Mouse (Mus musculus) CH12.LX (cell line): ENCODE data around the gene Megf8. TPM values are rescaled to one million over a fixed set of nuclear protein-coding genes. Genes with fewer than 3 reads are reported as not detected.

Source experiments
- DNase-seq: peaks from one replicate; pipeline ENCODE4 v3.0.0-alpha.2; 2013; ENCODE audit errors: extremely low read depth
- H3K27ac ChIP-seq: 2 replicates; pipeline ENCODE4 v1.5.1; 2012; ENCODE audit warnings: low read depth, mild to moderate bottlenecking, control low read depth, moderate library complexity; ENCODE audit not compliant: insufficient read depth
- H3K27me3 ChIP-seq: replicated peaks from 2 replicates; pipeline ENCODE3; 2012; ENCODE audit warnings: inconsistent platforms
- H3K36me3 ChIP-seq, 2 experiments: replicated peaks in 1 of 2; 2 replicates each; pipeline versions ENCODE3 to v1.6.1; 2012; ENCODE audit warnings: inconsistent platforms in 1 of 2, low read length in 1 of 2, mild to moderate bottlenecking in 1 of 2, mixed read lengths in 1 of 2, moderate library complexity in 1 of 2; ENCODE audit not compliant: control insufficient read depth in 1 of 2, insufficient read depth in 1 of 2
- H3K4me1 ChIP-seq, 2 experiments: 2 replicates each; pipeline ENCODE4 v1.6.1; 2012; ENCODE audit warnings: inconsistent platforms in 1 of 2, moderate library complexity in 1 of 2; ENCODE audit not compliant: insufficient read depth in 2 of 2, control insufficient read depth in 1 of 2
- H3K4me2 ChIP-seq: 2 replicates; pipeline ENCODE4 v1.6.1; 2012; ENCODE audit warnings: low read depth, mild to moderate bottlenecking, control low read depth; ENCODE audit not compliant: poor library complexity, insufficient read depth, severe bottlenecking
- H3K4me3 ChIP-seq, 3 experiments: fragments of 150-350 bp in 1 of 3; sonication (generic) in 1 of 3; replicated peaks in 1 of 3; 2 replicates each; pipeline versions ENCODE3 to v1.5.1; 2011 to 2012; ENCODE audit warnings: low read depth in 2 of 3, low read length in 2 of 3, mild to moderate bottlenecking in 2 of 3, moderate library complexity in 2 of 3, control low read depth in 1 of 3, improper control_type of control experiment in 1 of 3, inconsistent platforms in 1 of 3, mixed read lengths in 1 of 3; ENCODE audit not compliant: poor library complexity in 1 of 3
- H3K79me2 ChIP-seq: replicated peaks from 2 replicates; pipeline ENCODE4 v1.6.1; 2012; ENCODE audit warnings: mild to moderate bottlenecking, moderate library complexity; ENCODE audit not compliant: control insufficient read depth, poor library complexity, insufficient read depth, severe bottlenecking; ENCODE audit errors: extremely low read depth
- H3K9ac ChIP-seq: 2 replicates; pipeline ENCODE4 v1.6.1; 2012; ENCODE audit warnings: low read depth, mild to moderate bottlenecking, control low read depth, moderate library complexity; ENCODE audit not compliant: insufficient read depth
- H3K9me3 ChIP-seq: replicated peaks from 2 replicates; pipeline ENCODE3; 2012; ENCODE audit warnings: low read length, inconsistent platforms, mixed read lengths
- BHLHE40 ChIP-seq: IDR thresholded peaks from 2 replicates; pipeline ENCODE4 v1.6.1; 2011; ENCODE audit warnings: mild to moderate bottlenecking, low read depth, low read length, improper control_type of control experiment
- CHD1 ChIP-seq: IDR thresholded peaks from 2 replicates; pipeline ENCODE4 v1.6.1; 2012; ENCODE audit warnings: low read depth, low read length, improper control_type of control experiment, inconsistent platforms
- CTCF ChIP-seq, 2 experiments: IDR thresholded peaks in 1 of 2; conservative IDR thresholded peaks in 1 of 2; 2 replicates each; pipeline ENCODE4 v1.5.1; 2011 to 2012; ENCODE audit warnings: low read depth in 2 of 2, low read length in 2 of 2, improper control_type of control experiment in 1 of 2, inconsistent platforms in 1 of 2, mild to moderate bottlenecking in 1 of 2, moderate library complexity in 1 of 2
- E2F4 ChIP-seq: IDR thresholded peaks from 2 replicates; pipeline ENCODE4 v1.6.1; 2011; ENCODE audit warnings: low read depth, low read length, improper control_type of control experiment; ENCODE audit not compliant: insufficient replicate concordance
- ELF1 ChIP-seq: IDR thresholded peaks from 2 replicates; pipeline ENCODE4 v1.6.1; 2014; ENCODE audit warnings: low read depth, mild to moderate bottlenecking, inconsistent platforms, low read length, improper control_type of control experiment
- ETS1 ChIP-seq: conservative IDR thresholded peaks from 2 replicates; pipeline ENCODE4 v1.6.1; 2012; ENCODE audit warnings: low read depth, mild to moderate bottlenecking, inconsistent platforms, low read length, improper control_type of control experiment, moderate library complexity
- GABPA ChIP-seq: IDR thresholded peaks from 2 replicates; pipeline ENCODE4 v1.6.1; 2012; ENCODE audit warnings: low read depth, low read length, improper control_type of control experiment, inconsistent platforms; ENCODE audit not compliant: insufficient replicate concordance
- HCFC1 ChIP-seq: IDR thresholded peaks from 2 replicates; pipeline ENCODE4 v1.6.1; 2012; ENCODE audit warnings: low read depth, mild to moderate bottlenecking, inconsistent platforms, low read length, improper control_type of control experiment
- IRF4 ChIP-seq: IDR thresholded peaks from 2 replicates; pipeline ENCODE4 v1.6.1; 2014; ENCODE audit warnings: low read depth, mild to moderate bottlenecking, inconsistent platforms, low read length, improper control_type of control experiment
- JUN ChIP-seq: IDR thresholded peaks from 2 replicates; pipeline ENCODE4 v1.6.1; 2011; ENCODE audit warnings: low read depth, mild to moderate bottlenecking, low read length, improper control_type of control experiment, moderate library complexity; ENCODE audit not compliant: insufficient read depth
- JUND ChIP-seq: conservative IDR thresholded peaks from 2 replicates; pipeline ENCODE4 v1.6.1; 2011; ENCODE audit warnings: low read depth, low read length, improper control_type of control experiment
- KAT2A ChIP-seq: IDR thresholded peaks from 2 replicates; pipeline ENCODE4 v1.6.1; 2012; ENCODE audit warnings: low read length, improper control_type of control experiment, inconsistent platforms; ENCODE audit not compliant: insufficient replicate concordance
- MAFK ChIP-seq: IDR thresholded peaks from 2 replicates; pipeline ENCODE4 v1.6.1; 2011; ENCODE audit warnings: low read length, improper control_type of control experiment; ENCODE audit not compliant: insufficient replicate concordance
- MAZ ChIP-seq: IDR thresholded peaks from 2 replicates; pipeline ENCODE4 v1.6.1; 2012; ENCODE audit warnings: low read depth, mild to moderate bottlenecking, inconsistent platforms, low read length, improper control_type of control experiment, moderate library complexity
- MXI1 ChIP-seq: IDR thresholded peaks from 2 replicates; pipeline ENCODE4 v1.6.1; 2011; ENCODE audit warnings: mild to moderate bottlenecking, low read depth, low read length, improper control_type of control experiment
- MYC ChIP-seq: IDR thresholded peaks from 2 replicates; pipeline ENCODE4 v1.6.1; 2011; ENCODE audit warnings: low read depth, mild to moderate bottlenecking, improper control_type of control experiment, low read length
- NELFE ChIP-seq: IDR thresholded peaks from 2 replicates; pipeline ENCODE4 v1.6.1; 2011; ENCODE audit warnings: low read depth, low read length, improper control_type of control experiment
- NRF1 ChIP-seq: IDR thresholded peaks from 2 replicates; pipeline ENCODE4 v1.6.1; 2014; ENCODE audit warnings: low read depth, mild to moderate bottlenecking, inconsistent platforms, low read length, improper control_type of control experiment, moderate library complexity
- PAX5 ChIP-seq: IDR thresholded peaks from 2 replicates; pipeline ENCODE4 v1.6.1; 2012; ENCODE audit warnings: low read length, inconsistent platforms, mixed read lengths
- POLR2A ChIP-seq: IDR thresholded peaks from 2 replicates; pipeline ENCODE4 v1.6.1; 2011; ENCODE audit warnings: low read depth, mild to moderate bottlenecking, improper control_type of control experiment, low read length
- POLR2AphosphoS2 ChIP-seq: IDR thresholded peaks from 2 replicates; pipeline ENCODE4 v1.6.1; 2011; ENCODE audit warnings: low read depth, low read length, improper control_type of control experiment
- RAD21 ChIP-seq: IDR thresholded peaks from 2 replicates; pipeline ENCODE4 v1.6.1; 2011; ENCODE audit warnings: low read depth, mild to moderate bottlenecking, low read length, improper control_type of control experiment, moderate library complexity
- RCOR1 ChIP-seq: conservative IDR thresholded peaks from 2 replicates; pipeline ENCODE4 v1.6.1; 2012; ENCODE audit warnings: low read depth, mild to moderate bottlenecking, inconsistent platforms, low read length, improper control_type of control experiment
- SIN3A ChIP-seq: IDR thresholded peaks from 2 replicates; pipeline ENCODE4 v1.6.1; 2012; ENCODE audit warnings: low read length, improper control_type of control experiment, inconsistent platforms
- SMC3 ChIP-seq: IDR thresholded peaks from 2 replicates; pipeline ENCODE4 v1.6.1; 2011; ENCODE audit warnings: low read depth, low read length, improper control_type of control experiment
- TBP ChIP-seq: conservative IDR thresholded peaks from 2 replicates; pipeline ENCODE4 v1.6.1; 2011; ENCODE audit warnings: low read depth, low read length, improper control_type of control experiment
- UBTF ChIP-seq: IDR thresholded peaks from 2 replicates; pipeline ENCODE4 v1.6.1; 2012; ENCODE audit warnings: low read depth, mild to moderate bottlenecking, inconsistent platforms, low read length, improper control_type of control experiment, moderate library complexity
- USF1 ChIP-seq: IDR thresholded peaks from 2 replicates; pipeline ENCODE4 v1.6.1; 2014; ENCODE audit warnings: low read depth, mild to moderate bottlenecking, inconsistent platforms, low read length, improper control_type of control experiment
- ZKSCAN1 ChIP-seq: IDR thresholded peaks from 2 replicates; pipeline ENCODE4 v1.6.1; 2012; ENCODE audit warnings: low read depth, inconsistent platforms, low read length, improper control_type of control experiment, borderline replicate concordance
- ZMIZ1 ChIP-seq: IDR thresholded peaks from 2 replicates; pipeline ENCODE4 v1.6.1; 2012; ENCODE audit warnings: low read depth, mild to moderate bottlenecking, inconsistent platforms, low read length, improper control_type of control experiment
- ZNF384 ChIP-seq: IDR thresholded peaks from 2 replicates; pipeline ENCODE4 v1.6.1; 2012; ENCODE audit warnings: low read depth, low read length, improper control_type of control experiment, inconsistent platforms
- dilution Hi-C: fragments of 300-500 bp; cut with MboI; formaldehyde crosslinking; loops from 2 replicates; pipeline ENCODE4 v1.14.3; 2020; ENCODE audit warnings: low sequenced_read_pairs; ENCODE audit not compliant: extremely low pct_unique_long_range_greater_than_20kb, extremely low pct_ligation_motif_present
- in situ Hi-C: fragments of 300-500 bp; cut with MboI; formaldehyde crosslinking; loops from 3 replicates; pipeline ENCODE4 v1.14.3; 2019; ENCODE audit warnings: low sequenced_read_pairs, low pct_ligation_motif_present, low pct_unique_long_range_greater_than_20kb, mixed read lengths
- polyA plus RNA-seq: library from polyadenylated mRNA; unstranded; fragments of >175 nt; gene quantifications from 2 replicates; pipeline ENCODE4 v1.2.1, GENCODE M21; 2012; ENCODE audit warnings: low read depth; ENCODE audit not compliant: insufficient read length
- total RNA-seq, 2 experiments: library from RNA; depleted of rRNA; stranded (reverse); fragments of 300-350 nt in 1 of 2; fragments of >200 nt in 1 of 2; gene quantifications; 2 replicates each; pipeline ENCODE4 v1.2.3; 2012 to 2014

The Megf8 gene
- total and polyA plus RNA-seq, 3 experiments: 0.62 to 1.7 (median 1.2) TPM

DNA sequence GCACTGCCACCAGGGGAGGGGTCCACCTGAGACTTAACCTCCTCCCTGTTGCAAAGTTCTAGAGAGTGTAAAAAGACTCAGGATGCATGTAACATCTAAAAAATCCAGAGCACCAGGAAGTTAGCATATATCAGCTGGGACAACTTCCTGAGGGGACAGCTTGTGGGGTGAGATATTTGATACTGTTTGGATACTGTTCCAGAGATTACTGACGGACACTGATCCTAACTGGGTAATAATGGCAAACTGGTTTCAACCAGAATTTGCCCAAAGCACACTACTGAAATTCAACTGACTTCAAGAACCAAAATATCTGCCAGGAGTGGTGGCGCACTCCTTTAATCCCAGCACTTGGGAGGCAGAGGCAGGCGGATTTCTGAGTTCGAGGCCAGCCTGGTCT, 22.5 kb upstream of the Megf8 start:
- TF ChIP-seq E2F4: no peak
- no peak for TF ChIP-seq TBP
- TF ChIP-seq POLR2AphosphoS2: no peak
- no peak for TF ChIP-seq ETS1
- no peak for TF ChIP-seq MXI1
- no peak for TF ChIP-seq USF1
- no peak for TF ChIP-seq RAD21
- no peak for TF ChIP-seq IRF4
- no peak for TF ChIP-seq UBTF
- TF ChIP-seq PAX5: no peak
- TF ChIP-seq JUN: no peak
- no peak for TF ChIP-seq CHD1
- no peak for TF ChIP-seq SIN3A
- TF ChIP-seq NELFE: no peak
- no peak for TF ChIP-seq MAFK
- TF ChIP-seq HCFC1: no peak
- no peak for TF ChIP-seq MAZ
- Histone ChIP-seq H3K4me3 (no peak overlapping the region), H3K36me3 (peaks cover 49 to 51% of the 10 kb centered on the region in 2 experiments), H3K4me2 (no peak overlapping the region), H3K27ac (no peak overlapping the region), H3K79me2 (no peaks in the 10 kb centered on the region), H3K27me3 (no peaks in the 10 kb centered on the region), H3K9ac (no peak overlapping the region), H3K9me3 (peaks cover 4% of the 10 kb centered on the region), H3K4me1 (peaks cover 17 to 54% of the 10 kb centered on the region in 2 experiments)
- no peak for DNase-seq
- dilution Hi-C loops: no loop called here
- in situ Hi-C loops: no loop called here

DNA sequence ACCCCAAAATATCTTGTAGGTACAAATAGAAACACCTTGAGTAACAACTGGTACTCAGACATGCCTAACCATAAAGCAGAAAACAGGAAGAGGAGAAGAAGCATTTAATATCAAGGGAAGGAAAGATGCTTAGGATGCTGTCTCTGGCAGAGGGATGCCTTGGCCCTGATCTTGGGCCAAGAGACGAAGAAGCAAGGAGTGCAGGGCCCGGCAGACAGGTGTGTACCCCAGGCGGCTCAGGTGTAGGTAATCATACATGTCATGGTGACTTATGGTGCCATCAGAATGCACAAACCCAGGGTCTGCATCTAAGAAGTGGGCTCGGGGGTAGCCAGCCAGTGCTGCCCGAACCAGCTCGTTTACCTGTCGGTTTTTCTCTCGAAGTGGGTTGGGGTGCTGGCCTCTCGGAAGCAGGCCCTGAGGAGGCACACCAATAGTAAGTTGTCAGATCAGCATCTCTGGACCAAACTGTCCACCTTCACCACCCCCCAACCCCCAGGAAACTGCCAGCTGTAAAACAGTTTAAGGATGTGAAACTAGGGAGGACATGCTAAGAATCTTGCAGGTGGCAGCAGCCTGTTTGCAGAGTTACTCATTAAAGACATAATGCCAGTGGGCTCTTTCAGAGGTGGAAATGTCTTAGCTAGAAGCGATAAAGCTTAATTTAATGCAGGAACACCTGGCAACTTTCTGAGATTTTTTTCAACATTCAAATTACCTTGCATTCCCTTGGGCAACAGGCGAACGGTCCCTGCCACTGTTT, 21.8 kb upstream of the Megf8 start:
- peak; percentile 67 for DNase-seq
- dilution Hi-C loops: no loop called here
- Histone ChIP-seq H3K9me3 (no peaks in the 10 kb centered on the region), H3K27ac (peak overlapping the region; percentile 17; the same call in 1 of the 2 replicates), H3K4me2 (peak overlapping the region; percentile 9; the same call in 1 of the 2 replicates), H3K4me1 (peaks cover 17 to 54% of the 10 kb centered on the region in 2 experiments), H3K79me2 (no peaks in the 10 kb centered on the region), H3K36me3 (peaks cover 42 to 45% of the 10 kb centered on the region in 2 experiments), H3K4me3 (no peak overlapping the region), H3K27me3 (no peaks in the 10 kb centered on the region), H3K9ac (no peak overlapping the region)
- in situ Hi-C loops: no loop called here
- no peak; the same call in 1 of the 2 replicates for TF ChIP-seq MXI1
- TF ChIP-seq SIN3A: peak; percentile 83
- no peak for TF ChIP-seq NRF1
- TF ChIP-seq RCOR1: peak; percentile 66; the same call in 1 of the 2 replicates
- TF ChIP-seq CHD1: no peak
- no peak; the same call in 1 of the 2 replicates for TF ChIP-seq HCFC1
- TF ChIP-seq SMC3: no peak
- no peak for TF ChIP-seq E2F4
- peak; percentile 76 for TF ChIP-seq ZNF384
- TF ChIP-seq ELF1: no peak
- TF ChIP-seq MYC: no peak
- TF ChIP-seq NELFE: no peak
- no peak for TF ChIP-seq ZMIZ1
- TF ChIP-seq JUND: no peak
- TF ChIP-seq ZKSCAN1: no peak
- TF ChIP-seq CTCF (conservative IDR thresholded peaks at IDR 0.05 in 1 of 2, IDR thresholded peaks at IDR 0.05 in 1 of 2; ENCODE audit: low read depth in 2 of 2, low read length in 2 of 2): no peak
- TF ChIP-seq KAT2A: no peak
- peak; percentile 44; the same call in 1 of the 2 replicates for TF ChIP-seq BHLHE40
- TF ChIP-seq GABPA: no peak
- TF ChIP-seq JUN: no peak
- no peak for TF ChIP-seq POLR2A
- TF ChIP-seq RAD21: no peak
- TF ChIP-seq ETS1: peak; percentile 86
